In genomic region chr5:25221604-25222003, GRCm38 (mm10) we compare ENCODE assay signal across 8 mouse cellular contexts. TPM values are rescaled to one million over a fixed set of nuclear protein-coding genes. Genes with fewer than 3 reads are reported as not detected.
A peak's percentile ranks its signal among the peaks of the same experiment; 100 is the strongest.
DNase-seq lines count a peak whose midpoint lies in the region; ATAC-seq lines count a peak whose summit lies in the region.

Gene Galnt11 (plus strand): TSS chr5:25221904.

- H3K4me2 ChIP-seq in kidney, embryonic 14.5 days (replicated peaks; ENCODE audit: low read depth, low read length) = peak within 1 kb of the TSS; percentile 45

- ATAC-seq in kidney, embryonic 14.5 days (ENCODE audit: low FRiP score, low TSS enrichment) = no peak
- no peak for ATAC-seq in monocyte, adult 5-6 weeks (replicated peaks; ENCODE audit: insufficient number of reproducible peaks, low FRiP score, low TSS enrichment, poor library complexity, severe bottlenecking)
- no peak for ATAC-seq in frontal cortex, adult (ENCODE audit: low TSS enrichment)

- H3K9me3 ChIP-seq in kidney, embryonic 14.5 days (ENCODE audit: control insufficient read depth, low read length) = no peaks in the 10 kb centered on the region

- peak within 1 kb of the TSS; percentile 63 for H3K4me3 ChIP-seq in kidney, embryonic 14.5 days (ENCODE audit: low read length)

- WGBS in kidney, embryonic 14.5 days = 86% methylated on average over 3 of the region's 3 CpGs

- peak within 1 kb of the TSS; percentile 84 for H3K9ac ChIP-seq in kidney, embryonic 14.5 days (ENCODE audit: low read depth, low read length)

- H3K36me3 ChIP-seq in kidney, embryonic 14.5 days (ENCODE audit: control insufficient read depth, insufficient read depth, low read length) = no peaks in the 10 kb centered on the region

- DNase-seq in kidney, adult 9 months = no peak
- DNase-seq in adrenal gland, postnatal 14 days = no peak
- DNase-seq in heart, adult 8-10 months (ENCODE audit: low spot score) = no peak
- DNase-seq in left cerebral cortex, adult 8-10 months (ENCODE audit: low spot score in 2 of 2) = no peak
- no peak for DNase-seq in cerebellum, adult 8-10 months

- H3K27me3 ChIP-seq in kidney, embryonic 14.5 days (ENCODE audit: control insufficient read depth, insufficient read depth, low read length) = no peaks in the 10 kb centered on the region

- peaks cover 5% of the 10 kb centered on the region for H3K4me1 ChIP-seq in kidney, embryonic 14.5 days (ENCODE audit: control insufficient read depth, insufficient read depth, low read length)

- H3K27ac ChIP-seq in kidney, embryonic 14.5 days (ENCODE audit: low read depth, low read length) = peak within 1 kb of the TSS; percentile 87

RNA-seq across cellular contexts. Expression of gene Galnt11, which starts in this region (rescaled TPM):
- 25.5 and 42.9 TPM in 2 replicates for polyA plus RNA-seq in kidney, embryonic 14.5 days (2014; fragmentation: Nextera tagmentation; extraction: Ambion mirVana)
- 38.1 and 41.5 TPM in 2 replicates for total RNA-seq in adrenal gland, postnatal 14 days (2021)
- total RNA-seq in heart, adult 8-10 months (2022) = 10 to 100 TPM; 19.5 to 21.8 (median 19.8) TPM
- 10 to 100 TPM; 37.4 to 44.7 (median 43.7) TPM for total RNA-seq in left cerebral cortex, adult 8-10 months (2022)
- 25.2 to 51.5 TPM (median 33.3 TPM) in 3 replicates for total RNA-seq in monocyte, adult 5-6 weeks (2017)
